Mouse (Mus musculus) stomach, embryonic 15.5 days (tissue): ENCODE results near the gene Abcc10. TPM values are rescaled to one million over a fixed set of nuclear protein-coding genes. Genes with fewer than 3 reads are reported as not detected.

ENCODE experiments used
- ATAC-seq: fragments of 200-750 bp; cut with Nextera tagmentation; 2 replicates; pipeline ENCODE4 v1.8.0; 2017; ENCODE audit warnings: low read depth, moderate number of reproducible peaks, moderate TSS enrichment; ENCODE audit not compliant: insufficient read depth, low FRiP score
- H3K27ac ChIP-seq: fragments of 300-500 bp; sonication (generic); 2 replicates; pipeline ENCODE4 v1.5.1; 2015; ENCODE audit warnings: mild to moderate bottlenecking, inconsistent platforms
- H3K27me3 ChIP-seq: fragments of 300-500 bp; sonication (generic); replicated peaks from 2 replicates; pipeline ENCODE4 v1.6.1; 2015; ENCODE audit warnings: inconsistent platforms
- H3K36me3 ChIP-seq: fragments of 300-500 bp; sonication (generic); 2 replicates; pipeline ENCODE4 v1.6.1; 2015; ENCODE audit warnings: inconsistent platforms
- H3K4me1 ChIP-seq: fragments of 300-500 bp; sonication (generic); 2 replicates; pipeline ENCODE4 v1.6.1; 2015; ENCODE audit warnings: inconsistent platforms
- H3K4me2 ChIP-seq: fragments of 300-500 bp; sonication (generic); 2 replicates; pipeline ENCODE4 v1.6.1; 2015; ENCODE audit warnings: mild to moderate bottlenecking, inconsistent platforms
- H3K4me3 ChIP-seq: fragments of 300-500 bp; sonication (generic); replicated peaks from 2 replicates; pipeline ENCODE4 v1.5.1; 2015; ENCODE audit warnings: inconsistent platforms
- H3K9ac ChIP-seq: fragments of 300-500 bp; sonication (generic); 2 replicates; pipeline ENCODE4 v1.6.1; 2015; ENCODE audit warnings: inconsistent platforms
- H3K9me3 ChIP-seq: fragments of 300-500 bp; sonication (generic); 2 replicates; pipeline ENCODE4 v1.6.1; 2016; ENCODE audit warnings: inconsistent platforms
- WGBS: fragments of 180-500 bp; shearing (Covaris S2); methylation state at CpG from one replicate; pipeline ENCODE4 v1.1.7; 2015; 5-methylcytosine and 5-hydroxymethylcytosine counted together
- polyA plus RNA-seq: library from polyadenylated mRNA; unstranded; fragments of >200 nt; fragmentation: Nextera tagmentation; extraction: Ambion mirVana; gene quantifications from 2 replicates; pipeline ENCODE4 v1.2.1, GENCODE M21; 2015

Abcc10 gene
- polyA plus RNA-seq, 1 experiment from 2014 or later: 5.3 TPM

- Histone ChIP-seq H3K27ac (no peak overlapping the region), H3K4me2 (no peak overlapping the region), H3K36me3 (0 out of 2 replicates have a peak, but pooled peaks cover 16% of the 10 kb centered on the region), H3K4me3 (no peak overlapping the region), H3K9me3 (no peaks in the 10 kb centered on the region), H3K4me1 (peaks cover 10% of the 10 kb centered on the region), H3K27me3 (no peaks in the 10 kb centered on the region), H3K9ac (no peak overlapping the region)
- WGBS: 79% methylated on average over 8 of the region's 8 CpGs
- no peak for ATAC-seq
Observed at GRCm38 (mm10) chr17:46283911-46284310, 44.2 kb downstream of the Abcc10 start.

GRCm38 (mm10) chr17:46283140-46283539, 45.0 kb downstream of the Abcc10 start:
- Histone ChIP-seq H3K36me3 (0 out of 2 replicates have a peak, but pooled peaks cover 20% of the 10 kb centered on the region), H3K4me3 (peak overlapping the region; percentile 75), H3K4me2 (peak overlapping the region; percentile 91), H3K9ac (no peak overlapping the region), H3K27me3 (no peaks in the 10 kb centered on the region), H3K27ac (peak overlapping the region; percentile 82), H3K9me3 (no peaks in the 10 kb centered on the region), H3K4me1 (peaks cover 10% of the 10 kb centered on the region)
- 23% methylated on average over 9 of the region's 9 CpGs for WGBS
- no peak; the same call in 1 of the 2 replicates for ATAC-seq

- peak within 1 kb of the TSS; percentile 56 for H3K9ac ChIP-seq
- ATAC-seq: peak; percentile 95
- H3K4me1 ChIP-seq: peaks cover 10% of the 10 kb centered on the region
- under 1% methylated on average over 37 of the region's 37 CpGs for WGBS
- peak within 1 kb of the TSS; percentile 82 for H3K27ac ChIP-seq
- no peaks in the 10 kb centered on the region for H3K27me3 ChIP-seq
- H3K4me3 ChIP-seq: peak within 1 kb of the TSS; percentile 75
- no peaks in the 10 kb centered on the region for H3K9me3 ChIP-seq
- peak within 1 kb of the TSS; percentile 91 for H3K4me2 ChIP-seq
- H3K36me3 ChIP-seq: 0 out of 2 replicates have a peak, but pooled peaks cover 23% of the 10 kb centered on the region
Observed at GRCm38 (mm10) chr17:46282483-46283123, 45.5 kb downstream of the Abcc10 start, which contains the start of gene Tjap1. Tjap1 (minus strand) TSS chr17:46283026.

- Histone ChIP-seq H3K4me1 (peaks cover 7% of the 10 kb centered on the region), H3K4me3 (no peak overlapping the region), H3K9ac (no peak overlapping the region), H3K4me2 (no peak overlapping the region), H3K27me3 (no peaks in the 10 kb centered on the region), H3K36me3 (0 out of 2 replicates have a peak, but pooled peaks cover 30% of the 10 kb centered on the region), H3K9me3 (no peaks in the 10 kb centered on the region), H3K27ac (0 out of 2 replicates have a peak overlapping the region, but pooled peaks have one; percentile 4)
- 84% methylated on average over 12 of the region's 12 CpGs for WGBS
- no peak for ATAC-seq
Observed at GRCm38 (mm10) chr17:46278011-46278765, 50.0 kb downstream of the Abcc10 start.

- Histone ChIP-seq H3K27ac (peak overlapping the region; percentile 21; the same call in 1 of the 2 replicates), H3K27me3 (no peaks in the 10 kb centered on the region), H3K36me3 (0 out of 2 replicates have a peak, but pooled peaks cover 30% of the 10 kb centered on the region), H3K9ac (no peak overlapping the region), H3K9me3 (no peaks in the 10 kb centered on the region), H3K4me2 (no peak overlapping the region), H3K4me1 (peaks cover 7% of the 10 kb centered on the region), H3K4me3 (no peak overlapping the region)
- WGBS: 65% methylated on average over 4 of the region's 4 CpGs
- no peak for ATAC-seq
Observed at GRCm38 (mm10) chr17:46277586-46277985, 50.6 kb downstream of the Abcc10 start.

GRCm38 (mm10) chr17:46275506-46275905, 52.6 kb downstream of the Abcc10 start:
- Histone ChIP-seq H3K27me3 (no peaks in the 10 kb centered on the region), H3K9ac (no peak overlapping the region), H3K4me1 (peaks cover 1% of the 10 kb centered on the region; the same call in 1 of the 2 replicates), H3K27ac (no peak overlapping the region), H3K36me3 (0 out of 2 replicates have a peak, but pooled peaks cover 35% of the 10 kb centered on the region), H3K9me3 (no peaks in the 10 kb centered on the region), H3K4me2 (no peak overlapping the region), H3K4me3 (no peak overlapping the region)
- no peak for ATAC-seq
- 92% methylated on average over 10 of the region's 10 CpGs for WGBS

GRCm38 (mm10) chr17:46275034-46275433, 53.1 kb downstream of the Abcc10 start:
- Histone ChIP-seq H3K9me3 (no peaks in the 10 kb centered on the region), H3K36me3 (0 out of 2 replicates have a peak, but pooled peaks cover 35% of the 10 kb centered on the region), H3K27me3 (no peaks in the 10 kb centered on the region), H3K27ac (no peak overlapping the region), H3K4me1 (peaks cover 6% of the 10 kb centered on the region), H3K4me3 (no peak overlapping the region), H3K4me2 (no peak overlapping the region), H3K9ac (no peak overlapping the region)
- 90% methylated on average over 6 of the region's 6 CpGs for WGBS
- ATAC-seq: no peak

GRCm38 (mm10) chr17:46274465-46274864, 53.7 kb downstream of the Abcc10 start:
- H3K4me1 ChIP-seq: peaks cover 12% of the 10 kb centered on the region
- H3K9me3 ChIP-seq: no peaks in the 10 kb centered on the region
- H3K27ac ChIP-seq: no peak overlapping the region
- no peak overlapping the region for H3K4me3 ChIP-seq
- 73% methylated on average over 6 of the region's 6 CpGs for WGBS
- ATAC-seq: no peak
- no peak overlapping the region for H3K9ac ChIP-seq
- no peaks in the 10 kb centered on the region for H3K27me3 ChIP-seq
- 0 out of 2 replicates have a peak, but pooled peaks cover 30% of the 10 kb centered on the region for H3K36me3 ChIP-seq
- H3K4me2 ChIP-seq: no peak overlapping the region

- ATAC-seq: no peak
- WGBS: 63% methylated on average over 1 of the region's 1 CpGs
- no peak overlapping the region for H3K27ac ChIP-seq
- H3K4me3 ChIP-seq: no peak overlapping the region
- H3K9ac ChIP-seq: no peak overlapping the region
- no peak overlapping the region for H3K4me2 ChIP-seq
- H3K27me3 ChIP-seq: no peaks in the 10 kb centered on the region
- 0 out of 2 replicates have a peak, but pooled peaks cover 26% of the 10 kb centered on the region for H3K36me3 ChIP-seq
- peaks cover 13% of the 10 kb centered on the region for H3K4me1 ChIP-seq
- H3K9me3 ChIP-seq: no peaks in the 10 kb centered on the region
Observed at GRCm38 (mm10) chr17:46273803-46274236, 54.3 kb downstream of the Abcc10 start.

- WGBS: 85% methylated on average over 5 of the region's 5 CpGs
- Histone ChIP-seq H3K36me3 (0 out of 2 replicates have a peak, but pooled peaks cover 20% of the 10 kb centered on the region), H3K27ac (no peak overlapping the region)
Observed at GRCm38 (mm10) chr17:46272675-46273074, 55.5 kb downstream of the Abcc10 start.

GRCm38 (mm10) chr17:46272058-46272457, 56.1 kb downstream of the Abcc10 start:
- Histone ChIP-seq H3K9ac (no peak overlapping the region), H3K27me3 (no peaks in the 10 kb centered on the region), H3K4me1 (peaks cover 13% of the 10 kb centered on the region), H3K36me3 (0 out of 2 replicates have a peak, but pooled peaks cover 20% of the 10 kb centered on the region), H3K9me3 (no peaks in the 10 kb centered on the region), H3K4me3 (no peak overlapping the region), H3K27ac (no peak overlapping the region), H3K4me2 (no peak overlapping the region)
- no peak for ATAC-seq
- WGBS: 91% methylated on average over 2 of the region's 2 CpGs

More at GRCm38 (mm10) chr17:46272675-46273074, 55.5 kb downstream of the Abcc10 start:
- ATAC-seq: no peak
- H3K9ac ChIP-seq: no peak overlapping the region
- H3K4me3 ChIP-seq: no peak overlapping the region
- H3K4me1 ChIP-seq: peaks cover 13% of the 10 kb centered on the region
- H3K9me3 ChIP-seq: no peaks in the 10 kb centered on the region
- no peaks in the 10 kb centered on the region for H3K27me3 ChIP-seq
- no peak overlapping the region for H3K4me2 ChIP-seq
